Mouse (Mus musculus) C2C12 (cell line): ENCODE measurements around the gene Aebp1. TPM values are rescaled to one million over a fixed set of nuclear protein-coding genes. Genes with fewer than 3 reads are reported as not detected.

ENCODE experiments used
- H3K27me3 ChIP-seq: one replicate; pipeline ENCODE4 v1.6.1; 2011; ENCODE audit not compliant: control insufficient read depth, insufficient read depth, insufficient read length
- H3K36me3 ChIP-seq: one replicate; pipeline ENCODE4 v1.6.1; 2011; ENCODE audit not compliant: control insufficient read depth, insufficient read depth
- H3K4me3 ChIP-seq: one replicate; pipeline ENCODE4 v1.5.1; 2011; ENCODE audit warnings: mild to moderate bottlenecking, control low read depth; ENCODE audit not compliant: poor library complexity, insufficient read depth, severe bottlenecking
- H3K79me2 ChIP-seq: one replicate; pipeline ENCODE4 v1.6.1; 2011; ENCODE audit not compliant: control insufficient read depth, insufficient read depth
- H3K79me3 ChIP-seq: one replicate; pipeline ENCODE4 v1.6.1; 2011; ENCODE audit warnings: low read depth, control low read depth
- H3ac ChIP-seq: one replicate; pipeline ENCODE3; 2011; ENCODE audit warnings: low read depth; ENCODE audit not compliant: control insufficient read depth, insufficient read length
- CEBPB ChIP-seq: IDR thresholded peaks from one replicate; pipeline ENCODE4 v1.6.1; 2011; ENCODE audit warnings: low read depth, mild to moderate bottlenecking, control low read depth, moderate library complexity
- CTCF ChIP-seq: IDR thresholded peaks from one replicate; pipeline ENCODE4 v1.5.1; 2011; ENCODE audit not compliant: control insufficient read depth, insufficient read depth, insufficient read length
- FOSL1 ChIP-seq: IDR thresholded peaks from one replicate; pipeline ENCODE4 v1.8.0; 2011; ENCODE audit warnings: mild to moderate bottlenecking, low read length; ENCODE audit not compliant: poor library complexity, insufficient read depth, severe bottlenecking
- MAX ChIP-seq: IDR thresholded peaks from one replicate; pipeline ENCODE4 v1.6.1; 2011; ENCODE audit warnings: mild to moderate bottlenecking, control low read depth
- MYOD1 ChIP-seq: IDR thresholded peaks from one replicate; pipeline ENCODE4 v1.6.1; 2011; ENCODE audit warnings: low read depth; ENCODE audit not compliant: control insufficient read depth, insufficient read length
- MYOG ChIP-seq: IDR thresholded peaks from one replicate; pipeline ENCODE4 v1.6.1; 2011; ENCODE audit not compliant: control insufficient read depth, insufficient read length; ENCODE audit errors: extremely low read depth
- USF1 ChIP-seq: IDR thresholded peaks from one replicate; pipeline ENCODE4 v1.6.1; 2011; ENCODE audit warnings: low read depth, mild to moderate bottlenecking, control low read depth, moderate library complexity
- polyA plus RNA-seq: library from polyadenylated mRNA; unstranded; fragments of >200 nt; fragmentation: generic; extraction: Trizol; gene quantifications from one replicate; pipeline ENCODE4 v1.2.1, GENCODE M21; 2012; ENCODE audit warnings: missing spikeins

Aebp1 gene
- polyA plus RNA-seq, 1 experiment, result 121 TPM

DNA sequence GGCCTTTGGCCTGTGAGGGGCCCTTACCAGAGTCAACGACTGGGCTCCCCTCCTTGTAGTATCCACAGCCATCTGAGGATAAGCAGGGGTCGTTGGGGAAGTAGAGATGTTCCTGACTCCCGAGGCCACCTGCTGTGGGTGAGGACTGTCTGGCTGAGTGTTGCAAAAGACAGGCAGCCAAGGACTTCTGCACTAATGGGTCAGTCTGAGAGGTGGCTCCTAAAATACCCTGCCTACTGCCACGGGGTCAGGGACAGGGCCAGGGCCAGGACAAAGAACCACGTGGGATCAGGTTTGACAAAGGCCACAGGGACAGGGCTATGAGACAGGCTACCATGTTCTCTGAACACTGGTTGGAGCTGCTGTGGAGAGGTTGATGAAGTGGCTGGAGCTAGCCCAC lies 53.2 kb downstream of the Aebp1 start:
- no peaks in the 10 kb centered on the region for H3K79me2 ChIP-seq
- no peak for TF ChIP-seq MYOG
- no peak for TF ChIP-seq USF1
- no peaks in the 10 kb centered on the region for H3K79me3 ChIP-seq
- H3K4me3 ChIP-seq, result no peak overlapping the region
- H3K36me3 ChIP-seq, result no peaks in the 10 kb centered on the region
- H3K27me3 ChIP-seq, result peaks cover 17% of the 10 kb centered on the region
- no peak overlapping the region for H3ac ChIP-seq

DNA sequence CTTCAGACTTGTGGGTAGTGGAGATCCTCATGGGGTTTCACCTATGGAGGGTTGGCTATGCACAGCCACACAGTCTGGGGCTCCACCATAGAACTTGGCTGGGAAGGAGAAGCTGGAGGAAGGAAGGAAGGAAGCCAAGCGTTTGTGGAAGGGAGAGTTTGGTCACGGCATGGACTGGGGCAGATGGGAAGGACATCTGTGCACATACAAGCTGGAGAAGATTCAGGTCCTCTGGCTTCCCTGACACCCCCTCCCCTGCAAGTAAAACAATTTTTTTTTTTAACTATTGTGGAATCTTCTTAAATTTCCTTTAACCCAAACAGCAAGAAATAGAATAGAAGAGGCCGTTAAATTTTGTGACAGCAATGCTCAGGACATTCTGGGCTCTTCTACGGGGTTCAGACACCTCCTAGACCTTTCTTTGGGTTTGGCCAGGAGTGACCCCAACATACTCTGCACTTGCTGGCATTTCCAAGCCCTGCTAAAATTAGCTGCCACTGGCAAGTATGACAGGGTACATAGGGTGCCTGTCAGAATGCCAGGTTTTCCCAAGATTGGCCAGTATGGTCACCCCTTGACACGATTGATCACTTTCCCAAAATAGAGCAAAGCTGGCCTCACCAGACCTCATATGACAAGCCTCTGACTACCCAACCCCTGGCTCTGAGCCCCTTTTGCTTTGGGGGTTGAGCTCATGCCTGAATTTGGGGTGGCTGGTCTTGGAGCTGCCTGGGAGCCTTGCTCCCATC lies 53.9 kb downstream of the Aebp1 start:
- TF ChIP-seq CTCF, result no peak
- no peak for TF ChIP-seq CEBPB
- TF ChIP-seq MAX, result no peak
- TF ChIP-seq FOSL1, result no peak
- no peak for TF ChIP-seq MYOG
- no peak for TF ChIP-seq USF1
- no peak for TF ChIP-seq MYOD1
- Histone ChIP-seq H3K79me2 (no peaks in the 10 kb centered on the region), H3K27me3 (peaks cover 17% of the 10 kb centered on the region), H3K79me3 (no peaks in the 10 kb centered on the region), H3K36me3 (no peaks in the 10 kb centered on the region), H3K4me3 (no peak overlapping the region), H3ac (no peak overlapping the region)

DNA sequence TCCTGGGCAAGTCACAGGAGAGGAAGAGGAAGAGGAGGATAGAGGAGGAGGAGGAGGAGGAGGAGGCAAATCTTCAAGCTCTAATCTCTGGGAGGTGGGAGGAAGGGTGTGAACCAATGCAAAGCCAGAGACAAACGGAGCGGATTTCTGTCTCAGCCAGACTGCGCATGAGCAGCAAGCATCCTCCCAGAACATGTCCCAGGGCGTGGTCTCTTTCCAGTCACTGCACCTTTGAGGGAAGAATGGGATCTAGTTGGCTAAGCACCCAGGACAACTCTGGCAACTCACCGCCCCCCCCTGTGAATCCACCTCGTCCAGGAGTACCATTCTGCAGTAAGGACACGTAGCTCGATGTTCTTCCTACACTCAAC lies 54.4 kb downstream of the Aebp1 start:
- H3K36me3 ChIP-seq, result no peaks in the 10 kb centered on the region
- H3ac ChIP-seq, result no peak overlapping the region
- no peak for TF ChIP-seq USF1
- TF ChIP-seq CTCF, result no peak
- no peak for TF ChIP-seq FOSL1
- peaks cover 17% of the 10 kb centered on the region for H3K27me3 ChIP-seq
- no peaks in the 10 kb centered on the region for H3K79me3 ChIP-seq
- H3K4me3 ChIP-seq, result no peak overlapping the region
- no peaks in the 10 kb centered on the region for H3K79me2 ChIP-seq

DNA sequence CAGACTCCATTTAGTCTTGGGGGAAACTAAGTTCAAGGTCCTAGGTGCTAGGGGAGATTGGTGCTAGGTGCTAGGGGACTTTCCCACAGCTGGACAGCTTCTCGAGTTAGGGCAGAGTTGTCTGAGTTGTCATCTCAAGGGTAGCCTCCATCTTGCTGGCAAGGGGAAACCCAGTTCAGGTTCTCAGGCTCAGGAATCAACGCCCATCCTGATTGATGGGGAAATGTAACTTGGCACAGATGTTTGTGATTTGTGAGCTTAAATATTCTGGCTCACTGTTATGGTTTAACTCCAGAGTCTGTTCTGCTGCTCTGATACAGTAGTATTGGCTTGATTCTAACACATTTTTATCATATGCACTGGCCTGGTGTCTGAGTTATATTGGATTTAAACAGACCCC lies 56.4 kb downstream of the Aebp1 start:
- Histone ChIP-seq H3K36me3 (no peaks in the 10 kb centered on the region), H3K79me3 (no peaks in the 10 kb centered on the region), H3ac (no peak overlapping the region), H3K4me3 (no peak overlapping the region), H3K79me2 (no peaks in the 10 kb centered on the region), H3K27me3 (peaks cover 20% of the 10 kb centered on the region)
- TF ChIP-seq FOSL1 (no peak), MAX (no peak), CTCF (no peak), MYOD1 (no peak), USF1 (no peak), CEBPB (no peak), MYOG (no peak)

DNA sequence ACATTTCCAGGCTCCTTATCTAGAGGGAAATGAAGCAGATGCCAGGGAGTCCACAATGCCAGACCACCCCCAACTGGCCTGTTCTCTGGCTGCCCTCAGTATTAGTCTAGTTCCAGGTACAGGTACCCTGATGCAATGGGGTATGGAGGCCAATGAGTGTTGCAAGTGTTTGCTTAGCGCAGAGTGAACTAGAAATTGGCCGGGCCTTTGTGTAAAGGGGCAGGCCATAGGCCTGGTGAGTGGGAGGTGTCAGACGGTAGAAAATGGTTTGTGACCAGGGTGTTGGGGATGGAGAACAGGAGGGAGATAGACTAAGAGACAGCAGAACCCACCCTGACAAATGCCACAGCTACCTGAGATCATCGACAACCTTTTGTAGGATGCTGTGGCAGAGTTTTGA lies 57.9 kb downstream of the Aebp1 start:
- Histone ChIP-seq H3K4me3 (no peak overlapping the region), H3K27me3 (peaks cover 20% of the 10 kb centered on the region), H3K79me2 (no peaks in the 10 kb centered on the region), H3K36me3 (no peaks in the 10 kb centered on the region), H3ac (no peak overlapping the region), H3K79me3 (no peaks in the 10 kb centered on the region)
- TF ChIP-seq CTCF, result no peak
- no peak for TF ChIP-seq USF1
- TF ChIP-seq FOSL1, result no peak
- no peak for TF ChIP-seq CEBPB
- TF ChIP-seq MYOD1, result no peak
- TF ChIP-seq MAX, result no peak
- TF ChIP-seq MYOG, result no peak

DNA sequence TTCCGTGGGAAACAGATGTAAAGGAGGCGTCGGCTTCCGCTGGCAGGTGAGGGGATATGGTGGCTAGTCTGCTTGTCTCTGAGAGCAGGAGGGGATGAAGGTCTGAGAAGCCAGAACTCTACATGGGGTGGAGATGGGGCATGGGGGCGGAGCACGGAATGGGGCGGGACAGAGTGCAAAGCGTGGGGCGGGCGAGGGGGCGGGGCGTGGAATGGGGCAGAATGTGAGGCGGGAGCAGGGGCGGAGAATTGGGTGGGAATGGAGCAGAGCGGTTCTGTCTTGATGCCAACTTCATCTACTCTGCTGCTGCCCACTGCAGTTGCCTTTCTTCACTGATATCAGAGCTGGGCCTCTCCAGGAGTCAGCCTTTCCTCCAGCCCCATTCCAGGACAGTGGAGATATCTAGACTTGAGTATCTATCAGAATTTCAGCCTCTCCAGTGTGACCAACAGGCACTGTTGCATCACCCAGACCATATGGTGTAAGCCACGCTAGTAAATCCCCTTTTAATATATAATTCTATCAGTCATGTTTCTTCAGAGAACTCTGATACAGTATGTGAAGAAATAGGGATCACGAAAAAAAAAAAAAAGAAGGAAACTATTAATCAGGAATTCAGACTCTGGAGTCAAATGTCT lies 58.7 kb downstream of the Aebp1 start:
- Histone ChIP-seq H3K36me3 (no peaks in the 10 kb centered on the region), H3K79me2 (no peaks in the 10 kb centered on the region), H3K27me3 (peaks cover 12% of the 10 kb centered on the region), H3ac (no peak overlapping the region), H3K79me3 (no peaks in the 10 kb centered on the region), H3K4me3 (no peak overlapping the region)
- no peak for TF ChIP-seq USF1
- TF ChIP-seq CTCF, result no peak
- TF ChIP-seq CEBPB, result no peak
- TF ChIP-seq MYOG, result no peak
- no peak for TF ChIP-seq MYOD1
- TF ChIP-seq MAX, result no peak
- no peak for TF ChIP-seq FOSL1

Other genes with a start within 250 kb of the Aebp1 start
- gene Mrps24, start 146.3 kb upstream of the Aebp1 start, polyA plus RNA-seq, result 150 TPM
- 22.3 TPM for gene Urgcp, start 99.6 kb upstream of the Aebp1 start, polyA plus RNA-seq
- 91.3 TPM for gene Dbnl, start 73.5 kb upstream of the Aebp1 start, polyA plus RNA-seq
- 3.3 TPM for gene Pgam2, start 58.2 kb upstream of the Aebp1 start, polyA plus RNA-seq
- 6.8 TPM for gene Polm, start 23.9 kb upstream of the Aebp1 start, polyA plus RNA-seq
- 154 TPM for gene Pold2, start 16.3 kb downstream of the Aebp1 start, polyA plus RNA-seq
- gene Myl7, start 36.8 kb downstream of the Aebp1 start, polyA plus RNA-seq, result not detected
- gene Gck, start 88.1 kb downstream of the Aebp1 start, polyA plus RNA-seq, result not detected
- gene Ykt6, start 93.7 kb downstream of the Aebp1 start, polyA plus RNA-seq, result 93.3 TPM
- gene Camk2b, start 204.4 kb downstream of the Aebp1 start, polyA plus RNA-seq, result 0.06 TPM